Mouse (Mus musculus) limb, embryonic 12.5 days (tissue): Measurements from ENCODE around the gene Gatad2a. TPM values are rescaled to one million over a fixed set of nuclear protein-coding genes. Genes with fewer than 3 reads are reported as not detected.

Experiments used
- ATAC-seq: fragments of 200-750 bp; cut with Nextera tagmentation; 2 replicates; pipeline ENCODE4 v1.8.0; 2017; ENCODE audit warnings: low read depth, moderate TSS enrichment; ENCODE audit not compliant: insufficient number of reproducible peaks, insufficient read depth, low FRiP score, low TSS enrichment
- H3K27ac ChIP-seq: fragments of 300-500 bp; sonication (generic); 2 replicates; pipeline ENCODE4 v1.5.1; 2016; ENCODE audit warnings: mild to moderate bottlenecking, moderate library complexity
- H3K27me3 ChIP-seq: fragments of 300-500 bp; sonication (generic); 2 replicates; pipeline ENCODE4 v1.6.1; 2016; ENCODE audit warnings: mild to moderate bottlenecking, moderate library complexity
- H3K36me3 ChIP-seq: fragments of 300-500 bp; sonication (generic); 2 replicates; pipeline ENCODE4 v1.6.1; 2016; ENCODE audit warnings: mild to moderate bottlenecking, moderate library complexity
- H3K4me1 ChIP-seq: fragments of 300-500 bp; sonication (generic); replicated peaks from 2 replicates; pipeline ENCODE4 v1.6.1; 2016
- H3K4me2 ChIP-seq: fragments of 300-500 bp; sonication (generic); 2 replicates; pipeline ENCODE4 v1.6.1; 2016; ENCODE audit warnings: mild to moderate bottlenecking, moderate library complexity
- H3K4me3 ChIP-seq: fragments of 300-500 bp; sonication (generic); replicated peaks from 2 replicates; pipeline ENCODE4 v1.5.1; 2016; ENCODE audit warnings: mild to moderate bottlenecking
- H3K9ac ChIP-seq: fragments of 300-500 bp; sonication (generic); replicated peaks from 2 replicates; pipeline ENCODE4 v1.6.1; 2016; ENCODE audit warnings: mild to moderate bottlenecking, moderate library complexity
- H3K9me3 ChIP-seq: fragments of 300-500 bp; sonication (generic); 2 replicates; pipeline ENCODE4 v1.6.1; 2016; ENCODE audit warnings: mild to moderate bottlenecking, moderate library complexity
- WGBS: fragments of 180-500 bp; shearing (Covaris S2); methylation state at CpG from one replicate; pipeline ENCODE4 v1.1.7; 2016; 5-methylcytosine and 5-hydroxymethylcytosine counted together
- polyA plus RNA-seq: library from polyadenylated mRNA; unstranded; fragments of >200 nt; fragmentation: Nextera tagmentation; extraction: Ambion mirVana; gene quantifications from 2 replicates; pipeline ENCODE4 v1.2.1, GENCODE M21; 2016

Gene Gatad2a
- 51.3 and 68.4 TPM in 2 replicates for polyA plus RNA-seq

DNA sequence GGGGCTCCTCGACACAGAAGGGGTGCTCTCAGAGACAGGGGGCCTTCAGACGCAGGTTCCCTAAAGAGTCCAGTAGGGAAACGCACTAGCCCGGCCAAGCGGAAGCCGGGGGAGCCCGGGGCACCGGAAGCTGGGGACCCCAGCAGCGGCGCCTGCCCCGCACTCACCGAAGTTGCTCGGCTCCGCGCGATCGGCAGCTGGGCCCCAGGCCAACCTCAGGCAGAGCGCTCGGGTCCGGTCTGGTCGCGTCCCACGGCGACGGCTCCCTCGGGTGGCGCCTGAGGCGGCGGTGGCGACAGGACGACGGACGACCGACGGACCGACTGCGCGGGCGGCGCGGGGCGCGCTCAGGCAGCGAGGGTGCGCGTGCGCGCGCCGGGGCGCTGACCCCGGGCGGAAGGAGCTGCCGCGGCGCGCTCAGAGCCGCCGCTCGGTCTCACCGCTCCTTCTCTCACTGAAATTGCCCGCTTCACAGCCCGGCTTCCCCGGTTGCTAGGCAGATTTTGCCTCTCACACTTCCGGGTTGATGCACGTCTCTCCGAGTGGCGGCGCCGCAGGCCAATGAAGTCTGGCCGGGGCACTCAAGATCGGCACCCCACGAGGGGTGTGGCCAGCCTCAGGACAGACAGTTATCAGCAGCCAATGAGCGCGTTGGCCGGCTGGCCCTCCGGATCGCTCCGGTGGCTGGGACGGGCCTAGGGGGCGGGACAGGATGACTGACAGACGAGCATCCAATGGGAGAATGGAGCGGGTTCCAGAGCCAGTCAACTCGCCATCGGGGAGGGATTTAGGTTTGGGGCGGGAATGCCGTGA is at the start of gene Gatad2a:
Gene Gatad2a, minus strand, starts transcription at position 609 of the 813 bp plus-strand sequence.
- Histone ChIP-seq H3K9me3 (no peaks in the 10 kb centered on the region), H3K4me2 (peak within 1 kb of the TSS; percentile 80), H3K36me3 (peaks cover 7% of the 10 kb centered on the region; the same call in 1 of the 2 replicates), H3K9ac (peak within 1 kb of the TSS; percentile 79), H3K4me1 (peaks cover 13% of the 10 kb centered on the region), H3K4me3 (peak within 1 kb of the TSS; percentile 96), H3K27ac (peak within 1 kb of the TSS; percentile 84), H3K27me3 (no peaks in the 10 kb centered on the region)
- ATAC-seq, result peak; percentile 100
- WGBS, result under 1% methylated on average over 79 of the region's 87 CpGs

DNA sequence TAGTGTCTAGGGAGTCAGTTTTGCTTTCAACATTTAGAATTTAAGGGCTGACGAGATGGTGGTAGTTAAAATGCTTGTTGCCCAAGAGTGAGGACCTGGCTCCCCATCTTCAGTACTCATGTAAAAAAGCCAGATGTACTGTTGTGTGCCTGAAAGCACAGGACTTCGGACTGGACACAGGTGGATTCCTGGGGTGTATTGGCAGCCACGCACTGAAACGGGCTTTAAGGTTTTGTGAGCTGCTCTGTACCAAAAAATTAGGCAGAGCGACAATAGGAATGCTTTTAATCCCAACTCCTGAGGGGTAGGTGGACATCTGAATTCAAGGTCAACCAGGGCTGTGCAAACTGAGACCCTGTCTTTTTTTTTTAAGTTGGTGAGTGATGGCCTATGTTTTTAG is 47.8 kb upstream of the Gatad2a start:
- 95% methylated on average over 5 of the region's 5 CpGs for WGBS
- Histone ChIP-seq H3K4me3 (peak overlapping the region; percentile 86), H3K36me3 (peaks cover 16% of the 10 kb centered on the region), H3K9ac (peak overlapping the region; percentile 96; the same call in 1 of the 2 replicates), H3K9me3 (no peaks in the 10 kb centered on the region), H3K27me3 (no peaks in the 10 kb centered on the region), H3K4me1 (peaks cover 28% of the 10 kb centered on the region), H3K4me2 (peak overlapping the region; percentile 96), H3K27ac (no peak overlapping the region)
- no peak for ATAC-seq

DNA sequence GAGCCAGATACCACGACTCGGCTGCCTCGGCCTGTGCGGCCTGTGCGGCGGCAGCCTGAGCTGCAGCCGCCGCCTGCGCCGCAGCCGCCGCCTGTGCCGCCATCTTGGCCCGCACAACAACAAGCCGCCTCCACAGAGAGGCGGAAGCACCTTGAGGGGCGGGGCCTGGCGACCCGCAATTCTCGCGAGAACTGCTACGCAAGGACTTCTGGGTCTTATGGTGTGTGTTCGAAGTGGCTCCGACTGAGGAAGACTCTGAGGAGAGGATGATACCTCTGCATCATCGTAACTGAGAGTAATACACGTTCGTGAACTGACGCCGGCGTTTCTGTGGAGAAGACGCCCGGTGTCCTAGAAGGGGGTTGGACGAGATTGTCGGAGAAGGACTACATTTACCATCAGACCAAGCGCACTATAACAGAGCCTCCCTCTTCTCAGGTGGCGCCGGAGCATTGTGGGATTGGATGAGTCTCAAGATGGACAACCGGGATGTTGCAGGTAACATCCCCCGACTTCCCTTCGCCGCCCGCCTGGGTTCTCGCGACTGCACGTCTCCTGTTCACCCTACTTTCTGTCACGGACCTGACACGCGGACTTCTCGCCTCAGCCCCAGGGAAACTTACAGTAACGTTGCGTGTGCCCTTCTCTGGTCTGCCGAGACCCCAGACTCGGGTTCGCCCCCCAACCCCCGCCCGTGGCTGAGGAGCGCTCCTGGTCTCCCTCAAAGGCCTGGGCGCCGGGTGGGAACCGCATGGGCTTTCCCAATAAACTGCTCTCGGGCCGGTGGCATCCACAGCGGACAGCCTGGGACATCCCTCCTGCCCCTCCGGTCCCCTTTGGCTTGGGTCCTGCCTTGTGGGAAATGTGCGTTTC is 46.6 kb upstream of the Gatad2a start, which contains the start of the genes Mau2 and Sugp1:
Gene Mau2, minus strand, starts transcription at position 152 of the 873 bp plus-strand sequence.
Gene Sugp1, plus strand, starts transcription at position 231 of the 873 bp plus-strand sequence.
- H3K9me3 ChIP-seq, result no peaks in the 10 kb centered on the region
- peak within 1 kb of the TSS; percentile 96 for H3K4me2 ChIP-seq
- peaks cover 28% of the 10 kb centered on the region for H3K4me1 ChIP-seq
- peak within 1 kb of the TSS; percentile 96 for H3K9ac ChIP-seq
- no peaks in the 10 kb centered on the region for H3K27me3 ChIP-seq
- ATAC-seq, result peak; percentile 94
- H3K36me3 ChIP-seq, result peaks cover 11% of the 10 kb centered on the region; the same call in 1 of the 2 replicates
- WGBS, result under 1% methylated on average over 65 of the region's 65 CpGs
- peak within 1 kb of the TSS; percentile 86 for H3K4me3 ChIP-seq
- H3K27ac ChIP-seq, result peak within 1 kb of the TSS; percentile 57

DNA sequence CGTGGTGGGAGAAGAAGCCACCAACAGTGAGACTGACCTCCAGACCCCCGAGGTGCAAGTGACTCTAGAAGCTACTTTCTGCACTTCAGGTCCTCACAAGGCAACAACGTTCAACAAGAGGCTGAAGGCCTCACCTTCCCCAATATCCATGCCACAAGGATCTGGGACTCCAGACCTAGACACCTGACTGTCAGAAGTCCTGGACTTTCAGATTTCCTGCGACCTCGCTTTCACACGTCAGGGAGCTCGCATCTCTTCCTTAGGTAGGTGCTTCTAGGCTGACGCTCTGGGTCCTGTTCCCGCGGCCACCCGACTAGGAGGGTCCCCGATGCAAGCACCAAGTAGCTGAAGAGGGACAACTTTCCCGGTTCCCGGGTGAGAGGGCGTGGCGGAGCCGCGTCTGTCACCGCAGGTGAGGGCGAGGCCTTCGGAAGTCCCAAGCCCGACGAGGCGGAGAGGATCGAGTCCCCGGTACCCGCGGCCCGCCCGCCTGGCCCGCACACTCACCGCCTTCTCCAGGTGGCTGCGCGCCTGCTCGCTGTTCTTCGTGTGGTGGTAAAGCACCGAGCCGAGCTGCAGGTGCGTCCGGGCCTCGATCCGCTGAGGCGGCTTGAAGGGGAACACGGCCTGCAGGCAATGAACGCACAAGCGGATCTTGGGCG is 45.8 kb upstream of the Gatad2a start:
- peak; percentile 9; the same call in 1 of the 2 replicates for ATAC-seq
- Histone ChIP-seq H3K9me3 (no peaks in the 10 kb centered on the region), H3K4me2 (peak overlapping the region; percentile 96), H3K9ac (peak overlapping the region; percentile 96), H3K36me3 (peaks cover 17% of the 10 kb centered on the region; the same call in 1 of the 2 replicates), H3K4me1 (peaks cover 28% of the 10 kb centered on the region), H3K27me3 (no peaks in the 10 kb centered on the region), H3K27ac (peak overlapping the region; percentile 56), H3K4me3 (peak overlapping the region; percentile 86)
- WGBS, result 1% methylated on average over 47 of the region's 47 CpGs

DNA sequence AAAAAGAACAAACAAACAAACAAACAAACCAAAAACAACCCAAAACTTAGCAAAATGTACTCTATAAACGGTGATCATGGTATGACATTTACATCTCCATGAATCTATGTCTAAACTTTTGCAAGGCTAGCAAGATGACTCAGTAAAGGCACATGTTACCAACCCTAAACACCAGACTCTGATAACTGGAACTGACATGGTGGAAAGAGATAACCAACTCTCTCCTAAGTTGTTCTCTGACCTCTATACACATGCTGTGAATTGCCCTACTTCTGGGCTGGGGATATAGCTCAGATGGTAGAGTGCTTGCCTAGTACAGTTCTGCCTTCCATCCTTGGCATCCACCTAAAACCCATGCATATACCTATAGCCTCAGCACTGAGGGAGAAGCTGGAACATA is 41.8 kb upstream of the Gatad2a start:
- H3K4me2 ChIP-seq, result no peak overlapping the region
- WGBS, result 98% methylated on average over 1 of the region's 1 CpGs
- no peak for ATAC-seq
- peaks cover 41% of the 10 kb centered on the region for H3K36me3 ChIP-seq
- H3K9ac ChIP-seq, result no peak overlapping the region
- H3K27me3 ChIP-seq, result no peaks in the 10 kb centered on the region
- H3K9me3 ChIP-seq, result no peaks in the 10 kb centered on the region
- no peak overlapping the region for H3K4me3 ChIP-seq
- H3K27ac ChIP-seq, result no peak overlapping the region
- H3K4me1 ChIP-seq, result peaks cover 16% of the 10 kb centered on the region

DNA sequence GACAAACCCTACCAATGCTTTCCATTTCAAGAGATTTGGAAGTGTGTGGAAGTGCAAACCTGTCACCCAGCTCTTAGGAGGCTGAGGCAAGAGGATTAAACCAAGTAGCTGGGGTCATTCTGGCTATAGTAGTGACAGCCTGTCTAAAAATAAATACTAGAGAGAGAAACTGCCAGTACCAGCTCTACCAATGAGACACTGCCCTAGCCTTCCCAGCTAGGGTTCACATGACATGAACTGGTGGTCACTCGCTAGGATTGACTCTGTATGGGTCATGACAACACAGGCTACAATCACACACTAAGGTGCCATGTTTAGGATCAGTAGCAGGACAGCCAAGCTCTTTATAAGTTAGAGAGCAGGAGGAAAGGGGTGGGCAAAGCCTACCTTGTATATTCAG is 34.1 kb upstream of the Gatad2a start:
- H3K4me1 ChIP-seq, result no peaks in the 10 kb centered on the region
- no peak overlapping the region for H3K4me3 ChIP-seq
- ATAC-seq, result no peak
- no peak overlapping the region for H3K27ac ChIP-seq
- H3K4me2 ChIP-seq, result no peak overlapping the region
- H3K27me3 ChIP-seq, result no peaks in the 10 kb centered on the region
- 90% methylated on average over 1 of the region's 1 CpGs for WGBS
- no peaks in the 10 kb centered on the region for H3K9me3 ChIP-seq
- peaks cover 83% of the 10 kb centered on the region for H3K36me3 ChIP-seq
- H3K9ac ChIP-seq, result no peak overlapping the region

DNA sequence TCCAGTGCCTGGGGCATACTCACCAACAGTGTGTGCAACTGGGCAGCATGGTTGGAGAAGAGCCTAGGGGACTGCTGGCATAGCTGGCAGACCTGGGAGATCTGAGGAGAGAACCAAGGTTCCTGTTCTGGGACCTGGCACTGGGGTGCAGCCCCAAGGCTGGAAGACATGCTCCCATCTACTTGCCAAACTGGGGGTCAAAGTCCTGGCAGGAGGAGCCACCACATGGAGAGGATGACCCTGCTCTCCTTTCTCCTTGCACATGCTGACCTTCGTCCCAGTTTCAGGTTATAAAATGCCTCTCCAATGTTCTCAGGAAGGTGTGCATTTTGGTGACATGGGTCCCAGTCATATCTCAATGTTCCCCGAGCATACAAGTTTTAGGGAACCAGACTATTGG is 30.0 kb upstream of the Gatad2a start:
- WGBS, result 85% methylated on average over 2 of the region's 2 CpGs
- Histone ChIP-seq H3K4me2 (no peak overlapping the region), H3K4me3 (no peak overlapping the region), H3K27me3 (no peaks in the 10 kb centered on the region), H3K9me3 (no peaks in the 10 kb centered on the region), H3K27ac (no peak overlapping the region), H3K4me1 (no peaks in the 10 kb centered on the region), H3K36me3 (peaks cover 100% of the 10 kb centered on the region), H3K9ac (no peak overlapping the region)
- no peak for ATAC-seq

DNA sequence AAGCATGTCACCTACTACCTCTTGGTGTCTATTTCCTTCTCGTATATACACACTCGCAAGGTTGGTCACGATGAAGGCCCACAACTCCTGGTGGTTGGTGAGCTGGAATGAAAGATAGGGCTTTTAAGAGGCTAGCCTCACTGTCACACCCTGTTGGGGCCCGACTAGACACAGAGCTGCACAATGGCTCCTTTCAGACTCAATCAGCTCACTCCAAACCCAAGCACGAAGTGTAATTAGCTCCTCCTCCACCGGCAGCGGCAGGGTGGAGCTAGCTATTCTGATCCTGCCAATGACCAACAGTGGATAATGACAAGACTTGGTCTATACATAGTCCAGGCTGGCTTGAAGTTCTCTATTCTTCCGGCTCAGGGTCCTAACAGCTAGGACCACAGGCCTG is 27.4 kb upstream of the Gatad2a start:
- no peak for ATAC-seq
- Histone ChIP-seq H3K4me2 (no peak overlapping the region), H3K9ac (no peak overlapping the region), H3K4me3 (no peak overlapping the region), H3K9me3 (no peaks in the 10 kb centered on the region), H3K27me3 (no peaks in the 10 kb centered on the region), H3K4me1 (no peaks in the 10 kb centered on the region), H3K27ac (no peak overlapping the region), H3K36me3 (peaks cover 100% of the 10 kb centered on the region)
- 88% methylated on average over 8 of the region's 8 CpGs for WGBS

DNA sequence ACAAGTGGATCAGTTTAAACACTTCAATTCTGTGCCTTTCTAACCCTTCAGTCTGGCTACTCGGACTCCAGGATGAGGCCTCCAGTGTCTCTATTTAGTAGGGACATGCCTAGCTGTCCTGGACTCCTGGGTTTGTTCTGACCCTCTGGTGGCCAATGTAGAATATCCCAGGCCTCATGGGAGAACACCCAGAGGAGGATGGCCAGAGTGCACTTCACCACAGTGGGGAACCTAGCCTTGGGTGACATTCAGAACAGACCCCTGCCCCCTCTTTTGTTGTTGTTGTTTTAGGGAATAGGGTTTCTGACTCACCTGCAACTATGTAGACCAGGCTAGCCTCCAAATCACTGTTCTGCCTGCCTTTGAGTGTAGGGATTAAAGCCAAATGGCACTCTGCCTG is 18.8 kb upstream of the Gatad2a start:
- H3K4me1 ChIP-seq, result no peaks in the 10 kb centered on the region
- ATAC-seq, result no peak
- WGBS, result 83% methylated on average over 1 of the region's 1 CpGs
- H3K9ac ChIP-seq, result no peak overlapping the region
- H3K9me3 ChIP-seq, result no peaks in the 10 kb centered on the region
- H3K36me3 ChIP-seq, result peaks cover 40% of the 10 kb centered on the region
- H3K27ac ChIP-seq, result no peak overlapping the region
- H3K4me3 ChIP-seq, result no peak overlapping the region
- H3K4me2 ChIP-seq, result no peak overlapping the region
- no peaks in the 10 kb centered on the region for H3K27me3 ChIP-seq

DNA sequence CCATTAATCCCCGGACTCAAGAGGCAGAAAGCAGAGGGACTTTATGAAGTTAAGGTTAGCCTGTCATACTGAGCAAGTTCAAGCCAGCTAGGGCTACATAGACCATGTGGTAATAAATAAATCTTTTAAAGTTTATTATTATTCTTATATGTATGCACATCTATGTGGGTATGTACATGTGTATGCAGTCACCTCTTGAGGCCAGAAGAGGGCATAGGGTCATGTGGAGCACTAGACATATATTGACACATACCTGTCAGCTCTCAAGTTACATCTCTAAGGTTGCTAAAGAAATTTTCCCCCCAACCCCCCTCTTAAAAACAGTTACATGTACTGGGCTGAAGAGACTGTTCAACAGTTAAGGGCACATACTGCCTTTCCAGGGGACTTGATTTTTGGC is 16.6 kb upstream of the Gatad2a start:
- Histone ChIP-seq H3K4me3 (no peak overlapping the region), H3K27ac (no peak overlapping the region), H3K4me1 (no peaks in the 10 kb centered on the region), H3K36me3 (peaks cover 18% of the 10 kb centered on the region), H3K9ac (no peak overlapping the region), H3K27me3 (no peaks in the 10 kb centered on the region), H3K4me2 (no peak overlapping the region), H3K9me3 (no peaks in the 10 kb centered on the region)
- 74% methylated on average over 1 of the region's 1 CpGs for WGBS
- ATAC-seq, result no peak
